Mouse (Mus musculus): ENCODE data around the gene B9d2. TPM values are rescaled to one million over a fixed set of nuclear protein-coding genes. Genes with fewer than 3 reads are reported as not detected.

B9d2 gene
- total RNA-seq, 4 experiments from 2014 or later, result 25.3 to 29.6 (median 28.6) TPM

- no peak for DNase-seq (ENCODE audit: low spot score in 2 of 2)
Observed at GRCm38 (mm10) chr7:25729862-25730261, 49.3 kb downstream of the B9d2 start.

- no peak for DNase-seq (ENCODE audit: low spot score in 2 of 2)
Observed at GRCm38 (mm10) chr7:25731294-25732055, 50.9 kb downstream of the B9d2 start.

GRCm38 (mm10) chr7:25734991-25735390 is 54.4 kb downstream of the B9d2 start:
- DNase-seq (ENCODE audit: low spot score in 2 of 2), result no peak

Other genes starting within 250 kb of the B9d2 start
- gene Ceacam1, start 203.2 kb upstream of the B9d2 start, total RNA-seq (2022), result 1 to 10 TPM; 2.3 to 3.3 (median 2.8) TPM
- under 1 TPM; 0.39 to 0.81 (median 0.64) TPM for gene Ceacam2, start 140.9 kb upstream of the B9d2 start, total RNA-seq (2022)
- not detected for gene Erich4, start 64.9 kb upstream of the B9d2 start, total RNA-seq (2022)
- 10 to 100 TPM; 53.2 to 58.0 (median 55.7) TPM for gene Dmac2, start 61.4 kb upstream of the B9d2 start, total RNA-seq (2022)
- 1 to 10 TPM in 2 of 4 experiments, under 1 TPM in 2; 0.54 to 1.6 (median 0.89) TPM for gene B3gnt8, start 54.1 kb upstream of the B9d2 start, total RNA-seq (2022)
- gene Bckdha, start 21.8 kb upstream of the B9d2 start, total RNA-seq (2022), result 10 to 100 TPM; 36.1 to 40.8 (median 39.4) TPM
- gene Exosc5, start 21.6 kb upstream of the B9d2 start, total RNA-seq (2022), result 10 to 100 TPM; 21.7 to 27.4 (median 26.7) TPM
- 10 to 100 TPM; 27.1 to 37.7 (median 34.1) TPM for gene Tmem91, start 5.6 kb upstream of the B9d2 start, total RNA-seq (2022)
- gene Tgfb1, start 6.2 kb downstream of the B9d2 start, total RNA-seq (2022), result 10 to 100 TPM in 2 of 4 experiments, 1 to 10 TPM in 2; 6.1 to 19.9 (median 11.1) TPM
- gene Ccdc97, start 38.3 kb downstream of the B9d2 start, total RNA-seq (2022), result 10 to 100 TPM; 57.8 to 60.7 (median 58.4) TPM
- gene Hnrnpul1, start 74.0 kb downstream of the B9d2 start, total RNA-seq (2022), result 100 to 1,000 TPM; 102 to 118 (median 109) TPM
- gene Axl, start 107.9 kb downstream of the B9d2 start, total RNA-seq (2022), result 10 to 100 TPM; 37.9 to 58.3 (median 45.8) TPM
- gene Cyp2s1, start 136.1 kb downstream of the B9d2 start, total RNA-seq (2022), result 1 to 10 TPM; 4.3 to 5.1 (median 4.9) TPM
- under 1 TPM; 0.16 to 0.38 (median 0.24) TPM for gene Cyp2b10, start 216.8 kb downstream of the B9d2 start, total RNA-seq (2022)